Mouse (Mus musculus): Measurements from ENCODE around the gene Il12b. TPM values are rescaled to one million over a fixed set of nuclear protein-coding genes. Genes with fewer than 3 reads are reported as not detected.

Gene Il12b
- total RNA-seq (2021) = not detected
- long read RNA-seq, experiment 1 = 0 reads
- long read RNA-seq, experiment 2 = 0 reads

DNA sequence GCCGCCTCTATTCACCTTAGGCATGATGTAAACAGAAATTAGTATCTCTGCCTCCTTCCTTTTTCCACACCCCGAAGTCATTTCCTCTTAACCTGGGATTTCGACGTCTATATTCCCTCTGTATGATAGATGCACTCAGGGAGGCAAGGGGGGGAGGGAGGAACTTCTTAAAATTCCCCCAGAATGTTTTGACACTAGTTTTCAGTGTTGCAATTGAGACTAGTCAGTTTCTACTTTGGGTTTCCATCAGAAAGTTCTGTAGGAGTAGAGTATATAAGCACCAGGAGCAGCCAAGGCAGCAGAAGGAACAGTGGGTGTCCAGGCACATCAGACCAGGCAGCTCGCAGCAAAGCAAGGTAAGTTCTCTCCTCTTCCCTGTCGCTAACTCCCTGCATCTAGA lies at the start of gene Il12b:
Il12b (plus strand) TSS at position 301 of the 400 bp plus-strand sequence.
- H3K4me3 ChIP-seq = peak within 1 kb of the TSS; percentile 27; the same call in 1 of the 2 replicates
- H3K27ac ChIP-seq = no peak within 1 kb of the TSS
- TF ChIP-seq CTCF (conservative IDR thresholded peaks at IDR 0.05) = no peak
- no peak for DNase-seq (ENCODE audit: low spot score in 2 of 2)

DNA sequence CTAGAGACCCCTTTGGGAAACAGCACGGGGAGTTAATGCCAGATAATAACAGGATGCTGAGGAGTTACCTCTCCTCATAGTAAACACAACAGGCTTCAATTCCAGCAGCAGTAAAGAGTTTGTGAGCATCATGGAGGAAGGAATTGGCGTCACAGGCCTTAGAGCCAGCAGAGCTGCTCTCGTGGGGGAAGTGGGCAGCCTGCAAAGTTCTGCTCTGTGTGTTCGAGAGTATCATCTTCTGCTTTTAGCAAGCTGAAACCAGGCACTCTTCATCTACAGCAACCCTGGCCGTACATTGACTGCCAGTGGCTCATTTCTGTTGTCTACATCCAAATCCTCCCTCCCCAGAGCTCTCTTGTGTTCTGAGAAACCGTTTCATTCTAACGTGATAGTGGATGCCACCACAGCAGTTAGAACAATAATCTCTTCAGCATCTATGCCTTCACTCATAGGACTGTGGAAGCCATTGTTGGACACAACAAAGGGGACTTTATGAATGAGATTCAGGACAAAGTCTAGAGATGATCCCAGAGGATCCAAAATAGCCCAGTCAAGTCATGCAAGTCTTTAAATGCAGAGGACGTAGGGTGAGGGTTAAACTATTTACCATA lies 44.9 kb upstream of the Il12b start:
- H3K4me3 ChIP-seq = no peak overlapping the region
- H3K27ac ChIP-seq = 0 out of 2 replicates have a peak overlapping the region, but pooled peaks have one; percentile 36
- TF ChIP-seq CTCF (conservative IDR thresholded peaks at IDR 0.05) = no peak
- no peak for DNase-seq (ENCODE audit: low spot score in 2 of 2)

DNA sequence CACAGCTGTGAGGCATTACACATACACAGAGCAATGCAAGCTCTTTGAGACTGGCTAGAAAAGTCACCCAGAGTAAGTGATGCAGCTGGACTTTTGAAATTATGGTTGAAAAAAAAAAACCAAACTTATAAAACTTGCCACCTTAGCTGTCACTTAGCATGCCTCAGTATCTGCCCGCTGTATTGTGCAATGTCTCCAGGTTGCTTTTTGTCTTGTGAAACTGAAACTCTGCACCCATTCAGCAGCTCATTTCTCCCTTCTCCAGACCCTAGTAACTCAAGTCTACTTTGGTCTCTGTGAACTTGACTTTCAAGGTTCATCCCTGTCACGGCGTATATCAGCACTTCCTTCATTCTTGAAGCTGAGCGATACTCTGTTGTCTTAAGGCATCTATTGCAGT lies 43.7 kb upstream of the Il12b start:
- Histone ChIP-seq H3K27ac (no peak overlapping the region), H3K4me3 (no peak overlapping the region)
- DNase-seq (ENCODE audit: low spot score in 2 of 2) = no peak
- TF ChIP-seq CTCF (conservative IDR thresholded peaks at IDR 0.05) = no peak

DNA sequence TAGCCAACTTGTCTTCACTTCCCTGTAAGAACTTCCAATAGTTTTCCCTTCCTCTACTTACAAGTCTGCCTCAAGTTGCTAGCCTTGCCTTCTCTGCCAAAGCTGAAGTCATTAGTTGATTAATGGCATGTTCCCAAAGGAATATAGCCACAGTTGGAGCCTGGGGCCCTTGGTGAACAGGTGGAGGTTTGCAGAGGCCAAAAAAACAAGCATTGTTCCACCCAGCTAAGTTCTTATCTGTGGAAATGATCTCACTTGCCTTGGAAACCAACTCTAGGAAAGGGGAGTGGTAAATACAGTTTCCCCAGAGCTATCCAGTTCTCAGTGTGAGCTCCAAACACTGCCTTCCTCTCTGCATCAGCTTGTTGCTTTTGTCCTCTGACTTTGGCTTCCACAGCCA lies 35.3 kb upstream of the Il12b start:
- no peak for DNase-seq (ENCODE audit: low spot score in 2 of 2)
- no peak overlapping the region for H3K27ac ChIP-seq

DNA sequence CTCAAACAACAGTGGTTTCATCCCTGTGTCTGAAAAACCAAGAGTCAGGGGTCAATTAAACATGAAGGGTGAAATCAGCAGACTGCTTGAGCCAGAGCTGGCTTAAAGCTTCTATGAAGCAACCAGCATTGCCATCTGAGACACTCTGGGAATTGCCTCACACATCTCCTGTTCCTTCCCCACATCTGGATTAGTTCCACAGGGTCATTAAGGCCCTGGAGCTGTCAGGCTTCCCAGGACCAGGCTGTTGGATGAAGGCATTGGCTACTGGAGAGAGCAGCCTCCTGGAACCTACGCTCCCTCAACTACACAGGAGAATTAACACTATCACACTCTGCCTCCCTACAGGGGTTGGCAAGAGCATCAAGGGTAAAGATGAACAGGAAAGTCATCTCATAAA lies 32.2 kb upstream of the Il12b start:
- no peak for TF ChIP-seq CTCF (conservative IDR thresholded peaks at IDR 0.05)
- DNase-seq (ENCODE audit: low spot score in 2 of 2) = no peak
- Histone ChIP-seq H3K27ac (no peak overlapping the region), H3K4me3 (no peak overlapping the region)

More for the DNA sequence above, 35.3 kb upstream of the Il12b start:
- TF ChIP-seq CTCF (conservative IDR thresholded peaks at IDR 0.05) = no peak
- no peak overlapping the region for H3K4me3 ChIP-seq

DNA sequence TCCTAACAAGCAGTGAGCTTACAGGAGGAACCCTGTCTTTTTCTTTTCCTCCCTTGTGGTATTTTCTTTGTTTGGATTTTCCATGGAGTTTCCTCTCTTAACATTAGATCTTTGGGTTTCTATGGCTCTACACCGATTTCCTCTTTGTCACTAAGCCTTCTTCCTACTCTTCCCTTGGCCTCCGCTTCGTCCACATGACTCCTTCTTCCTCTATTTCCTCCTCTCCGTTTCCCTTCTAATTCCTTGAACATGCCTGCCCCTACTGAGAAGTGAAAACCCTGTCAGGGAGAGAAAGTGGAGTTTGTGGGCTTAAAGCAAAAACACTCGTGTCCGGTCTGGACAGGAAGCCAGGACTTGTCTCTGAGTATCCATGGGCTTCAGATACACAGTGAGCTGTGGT lies 27.0 kb upstream of the Il12b start:
- no peak for DNase-seq (ENCODE audit: low spot score in 2 of 2)
- no peak for TF ChIP-seq CTCF (conservative IDR thresholded peaks at IDR 0.05)
- Histone ChIP-seq H3K4me3 (no peak overlapping the region), H3K27ac (no peak overlapping the region)

DNA sequence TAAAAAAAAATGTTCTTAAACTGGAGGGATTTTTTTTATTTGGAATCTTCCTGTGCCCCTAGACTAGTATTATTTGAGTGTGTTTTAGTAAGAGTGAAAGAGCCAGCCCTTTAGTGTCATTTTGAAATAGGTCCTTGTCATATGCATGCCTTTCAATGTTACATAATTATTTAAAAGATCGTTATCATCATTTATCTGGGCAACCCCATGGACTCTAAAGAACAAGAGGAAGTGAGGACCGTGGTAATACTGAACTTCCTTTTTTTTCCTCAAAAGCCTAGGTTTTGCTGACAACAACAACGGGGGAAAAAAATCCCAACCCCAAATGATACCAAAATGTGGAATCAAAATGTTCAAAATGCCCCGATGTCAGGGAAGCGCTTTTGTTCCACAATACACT lies 22.0 kb upstream of the Il12b start:
- TF ChIP-seq CTCF (conservative IDR thresholded peaks at IDR 0.05) = no peak
- H3K27ac ChIP-seq = no peak overlapping the region
- H3K4me3 ChIP-seq = no peak overlapping the region
- DNase-seq (ENCODE audit: low spot score in 2 of 2) = no peak

DNA sequence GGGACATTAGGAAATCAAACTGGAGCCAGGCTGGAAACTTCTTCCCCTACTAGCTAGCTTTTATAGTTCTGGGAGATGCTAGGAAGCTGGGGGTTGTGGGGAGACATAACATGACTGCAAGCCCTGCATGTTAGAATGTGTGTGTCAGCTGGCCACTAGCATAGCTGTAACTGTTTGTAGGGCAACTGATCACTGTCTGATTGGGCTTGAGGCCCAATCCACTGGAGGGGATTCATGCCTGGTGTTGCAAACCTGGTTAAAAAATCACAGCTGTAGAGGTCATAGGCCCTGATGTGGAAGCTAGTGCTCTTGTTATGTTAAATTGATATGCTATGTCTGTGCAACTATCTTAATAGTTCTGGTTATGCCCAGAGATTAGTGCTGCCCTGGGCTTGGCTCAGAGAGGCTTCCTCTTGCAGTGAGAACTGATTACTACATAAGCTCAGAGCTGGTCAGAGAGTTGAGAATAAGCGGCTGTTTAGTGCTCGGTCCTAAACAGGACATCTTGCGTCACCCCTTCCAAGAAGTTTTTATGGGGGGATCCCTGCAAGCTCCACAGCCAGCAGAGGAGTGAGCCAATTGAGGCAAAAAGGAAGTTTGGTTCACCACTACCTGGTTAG lies 19.3 kb upstream of the Il12b start:
- Histone ChIP-seq H3K4me3 (no peak overlapping the region), H3K27ac (no peak overlapping the region)
- no peak for DNase-seq (ENCODE audit: low spot score in 2 of 2)
- no peak for TF ChIP-seq CTCF (conservative IDR thresholded peaks at IDR 0.05)

DNA sequence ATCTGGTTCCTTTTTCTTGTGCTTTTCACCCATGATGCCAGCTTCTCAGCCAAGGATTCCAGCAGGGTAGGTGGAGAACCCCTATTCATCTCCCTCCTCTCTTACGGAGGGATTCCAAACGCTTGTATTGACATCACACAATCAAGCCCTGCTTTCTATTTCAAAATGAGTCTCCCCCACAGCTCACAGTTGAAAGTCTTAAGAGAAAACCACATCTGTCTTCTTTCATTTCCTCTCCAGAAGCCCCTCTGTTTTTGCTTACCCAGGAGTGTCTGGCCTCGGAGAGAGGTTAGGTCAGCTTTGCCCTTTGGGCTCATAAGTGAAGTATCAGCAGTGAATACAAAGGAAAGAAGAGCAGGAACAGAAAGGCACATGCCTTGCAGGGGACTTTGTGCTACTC lies 17.7 kb upstream of the Il12b start:
- Histone ChIP-seq H3K27ac (no peak overlapping the region), H3K4me3 (no peak overlapping the region)
- no peak for DNase-seq (ENCODE audit: low spot score in 2 of 2)
- TF ChIP-seq CTCF (conservative IDR thresholded peaks at IDR 0.05) = no peak

DNA sequence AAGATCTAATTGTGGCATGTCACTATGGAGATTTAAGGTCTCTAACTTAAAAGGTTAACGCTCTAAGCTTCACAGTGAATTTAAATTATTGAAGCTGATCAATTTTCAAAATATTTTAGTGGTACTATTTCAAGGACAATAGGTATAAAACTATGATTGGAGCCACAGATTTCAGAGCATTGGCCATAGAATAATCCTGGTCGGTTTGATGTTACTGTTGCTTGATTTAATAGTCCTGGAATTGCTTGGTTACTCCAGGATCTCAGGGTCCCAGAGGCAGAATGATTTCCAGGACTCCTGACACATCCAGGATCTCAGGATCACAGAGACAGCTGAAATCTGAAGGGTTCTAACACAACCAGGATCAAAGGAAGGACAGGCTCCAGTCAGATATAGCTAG lies 12.8 kb upstream of the Il12b start:
- no peak for TF ChIP-seq CTCF (conservative IDR thresholded peaks at IDR 0.05)
- Histone ChIP-seq H3K4me3 (no peak overlapping the region), H3K27ac (no peak overlapping the region)
- DNase-seq (ENCODE audit: low spot score in 2 of 2) = no peak

DNA sequence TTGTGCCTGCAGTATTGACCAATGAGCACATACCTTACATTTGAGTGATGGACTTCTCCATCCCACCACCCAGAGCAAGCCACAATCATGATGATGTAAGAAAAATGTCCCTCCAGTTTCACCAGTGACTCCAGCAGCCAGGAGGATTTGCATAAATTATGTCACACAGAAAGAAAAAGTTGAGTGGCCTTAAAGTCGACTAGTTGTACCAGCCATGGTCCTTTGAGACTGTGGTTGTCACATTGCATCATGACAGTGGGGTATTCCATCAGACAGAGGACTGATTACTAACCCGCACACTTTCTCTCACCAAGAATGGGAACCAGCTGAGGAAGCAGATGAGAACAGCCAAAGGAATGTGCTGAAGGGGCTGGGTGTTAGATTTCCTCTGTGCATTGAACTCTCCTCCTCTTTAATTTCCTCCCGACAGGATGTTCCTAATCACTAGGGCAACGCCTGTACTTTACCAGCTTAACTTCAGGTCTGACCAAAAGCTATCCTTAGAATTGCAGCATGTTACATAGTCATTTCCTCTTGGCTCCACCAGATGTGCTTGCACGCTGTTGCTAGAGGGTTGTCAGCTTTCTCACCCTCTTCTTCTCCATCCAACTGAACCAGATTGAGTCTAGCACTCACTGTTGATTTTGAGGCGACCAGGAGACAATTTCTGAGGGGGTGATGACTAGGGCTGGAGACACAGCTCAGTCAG lies 9.7 kb upstream of the Il12b start:
- no peak overlapping the region for H3K4me3 ChIP-seq
- no peak for TF ChIP-seq CTCF (conservative IDR thresholded peaks at IDR 0.05)
- no peak for DNase-seq (ENCODE audit: low spot score in 2 of 2)
- H3K27ac ChIP-seq = no peak overlapping the region

DNA sequence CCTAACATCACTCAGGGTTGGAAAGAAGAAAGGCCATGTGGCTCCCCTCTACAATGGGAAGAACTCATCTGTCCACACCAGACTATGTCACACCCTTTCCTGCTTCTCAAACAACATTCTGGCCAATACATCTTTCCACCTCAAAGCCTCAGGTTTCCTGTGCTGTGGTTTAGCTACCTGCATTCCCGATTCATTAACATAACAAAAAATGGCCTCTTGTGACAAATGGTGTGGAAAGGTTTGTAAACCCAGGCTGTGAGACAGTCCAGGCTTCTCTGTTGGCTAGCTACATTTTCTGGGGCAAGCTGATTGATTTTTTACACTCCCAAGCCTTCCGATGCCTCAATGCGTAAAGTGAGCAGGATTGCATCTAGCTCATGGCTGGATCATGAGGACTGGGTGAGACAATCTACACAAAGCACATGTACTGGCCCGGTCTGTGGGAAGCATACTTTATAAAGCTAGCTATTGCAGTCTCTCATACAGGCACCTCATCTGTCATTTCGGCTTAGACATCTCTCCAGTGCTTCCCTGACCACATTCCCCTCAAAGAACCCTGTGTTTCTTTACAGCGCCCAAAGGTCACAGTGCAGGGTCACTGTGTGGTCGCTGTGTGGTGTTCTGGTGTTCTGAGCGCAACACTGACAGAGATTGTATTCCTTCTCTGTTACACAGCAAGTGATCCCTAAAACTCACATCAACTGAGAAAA lies 6.6 kb upstream of the Il12b start:
- Histone ChIP-seq H3K27ac (no peak overlapping the region), H3K4me3 (no peak overlapping the region)
- no peak for TF ChIP-seq CTCF (conservative IDR thresholded peaks at IDR 0.05)
- DNase-seq (ENCODE audit: low spot score in 2 of 2) = no peak

DNA sequence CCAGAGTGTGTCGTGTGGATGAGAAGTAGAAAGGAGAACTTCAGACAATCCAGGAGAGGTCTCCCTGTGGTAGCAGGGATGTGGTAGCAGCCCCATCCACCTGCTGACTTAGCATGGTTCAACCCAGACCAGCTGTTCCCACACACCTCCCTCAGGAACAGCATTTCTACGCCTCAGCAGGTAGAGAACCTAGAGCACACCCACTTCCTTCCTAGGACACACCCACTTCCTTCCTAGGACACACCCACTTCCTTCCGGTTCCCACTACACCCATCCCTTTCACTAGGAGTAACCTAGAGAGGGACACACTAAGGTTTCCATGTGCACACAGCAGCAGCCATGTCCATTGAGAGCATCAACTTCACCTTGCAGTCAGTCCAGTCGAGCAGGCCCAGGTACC lies 4.5 kb upstream of the Il12b start:
- no peak for TF ChIP-seq CTCF (conservative IDR thresholded peaks at IDR 0.05)
- DNase-seq (ENCODE audit: low spot score in 2 of 2) = no peak
- Histone ChIP-seq H3K4me3 (no peak overlapping the region), H3K27ac (no peak overlapping the region)

All from layer of hippocampus, adult 2 months (tissue).